In the genomic region with DNA sequence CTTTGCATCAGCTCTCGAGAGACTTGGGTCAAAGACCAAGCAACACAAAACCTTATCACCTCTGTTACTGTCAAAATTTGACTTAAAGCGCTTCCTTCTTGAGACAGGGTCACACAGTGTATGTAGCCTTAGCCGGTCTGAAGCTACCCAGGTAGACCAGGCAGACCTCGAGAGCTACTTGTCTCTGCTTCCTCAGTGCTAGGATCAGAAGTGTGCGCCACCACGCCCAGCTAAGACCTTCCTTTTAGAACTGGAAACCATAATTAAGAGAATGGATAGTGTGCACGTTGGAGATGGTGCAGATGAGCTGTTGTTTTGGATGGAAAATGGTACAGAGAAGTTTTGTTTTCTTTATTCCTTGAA, we compare ENCODE assay signal across 8 mouse cellular contexts. TPM values are rescaled to one million over a fixed set of nuclear protein-coding genes. Genes with fewer than 3 reads are reported as not detected.
DNase-seq lines count a peak whose midpoint lies in the region; ATAC-seq and TF ChIP-seq lines count a peak whose summit lies in the region.

No protein-coding gene starts in this region.

- peak; percentile 30 for DNase-seq in lung, postnatal 0 days (ENCODE audit: low spot score)
- no peak for DNase-seq in lung, postnatal 25 days (ENCODE audit: low spot score)
- DNase-seq in ovary, postnatal 36 days (ENCODE audit: low spot score), result no peak
- DNase-seq in B cell, adult 2 months, result no peak
- DNase-seq in kidney, adult 11 months, result no peak

- H3K9ac ChIP-seq in lung, postnatal 0 days (replicated peaks; ENCODE audit: low read depth), result peak overlapping the region; percentile 78
- peak overlapping the region; percentile 84 for H3K9ac ChIP-seq in embryonic facial prominence, embryonic 13.5 days
- peak overlapping the region; percentile 92 for H3K9ac ChIP-seq in intestine, embryonic 16.5 days (ENCODE audit: low read depth, low read length)

- no peaks in the 10 kb centered on the region for H3K9me3 ChIP-seq in lung, postnatal 0 days (ENCODE audit: low read length)
- H3K9me3 ChIP-seq in embryonic facial prominence, embryonic 13.5 days, result no peaks in the 10 kb centered on the region
- H3K9me3 ChIP-seq in intestine, embryonic 16.5 days (ENCODE audit: control insufficient read depth, low read length), result no peaks in the 10 kb centered on the region

- H3K36me3 ChIP-seq in lung, postnatal 0 days (ENCODE audit: insufficient read depth, low read length), result no peaks in the 10 kb centered on the region
- peaks cover 5% of the 10 kb centered on the region; the same call in 1 of the 2 replicates for H3K36me3 ChIP-seq in embryonic facial prominence, embryonic 13.5 days
- H3K36me3 ChIP-seq in intestine, embryonic 16.5 days (ENCODE audit: control insufficient read depth, insufficient read depth, low read length), result no peaks in the 10 kb centered on the region

- peak; percentile 44 for ATAC-seq in lung, postnatal 0 days
- ATAC-seq in embryonic facial prominence, embryonic 13.5 days (ENCODE audit: insufficient number of reproducible peaks, insufficient read depth, low FRiP score, low TSS enrichment, low read depth), result peak; percentile 7; the same call in 1 of the 2 replicates
- ATAC-seq in intestine, embryonic 16.5 days, result peak; percentile 81
- peak; percentile 42; the same call in 1 of the 2 replicates for ATAC-seq in monocyte, adult 5-6 weeks (replicated peaks; ENCODE audit: insufficient number of reproducible peaks, low FRiP score, low TSS enrichment, poor library complexity, severe bottlenecking)

- peak overlapping the region; percentile 88 for H3K27ac ChIP-seq in lung, postnatal 0 days (ENCODE audit: low read length)
- H3K27ac ChIP-seq in embryonic facial prominence, embryonic 13.5 days, result peak overlapping the region; percentile 85
- peak overlapping the region; percentile 88 for H3K27ac ChIP-seq in intestine, embryonic 16.5 days (ENCODE audit: low read length)

- H3K4me2 ChIP-seq in lung, postnatal 0 days (replicated peaks; ENCODE audit: low read depth, low read length), result peak overlapping the region; percentile 83
- H3K4me2 ChIP-seq in embryonic facial prominence, embryonic 13.5 days, result peak overlapping the region; percentile 79
- H3K4me2 ChIP-seq in intestine, embryonic 16.5 days (ENCODE audit: low read depth, low read length), result peak overlapping the region; percentile 78

- TF ChIP-seq CTCF in lung, postnatal 0 days (IDR thresholded peaks at IDR 0.05), result no peak

- H3K4me3 ChIP-seq in lung, postnatal 0 days (ENCODE audit: low read depth, low read length), result peak overlapping the region; percentile 83
- H3K4me3 ChIP-seq in embryonic facial prominence, embryonic 13.5 days, result peak overlapping the region; percentile 77
- H3K4me3 ChIP-seq in intestine, embryonic 16.5 days (ENCODE audit: low read length), result peak overlapping the region; percentile 87

- TF ChIP-seq EP300 in lung, postnatal 0 days (IDR thresholded peaks at IDR 0.05), result no peak

- 2% methylated on average over 7 of the region's 7 CpGs for WGBS in lung, postnatal 0 days
- WGBS in embryonic facial prominence, embryonic 13.5 days, result 2% methylated on average over 7 of the region's 7 CpGs
- 5% methylated on average over 7 of the region's 7 CpGs for WGBS in intestine, embryonic 16.5 days

- H3K4me1 ChIP-seq in lung, postnatal 0 days (ENCODE audit: insufficient read depth, low read depth, low read length), result peaks cover 7% of the 10 kb centered on the region; the same call in 1 of the 2 replicates
- peaks cover 29% of the 10 kb centered on the region for H3K4me1 ChIP-seq in embryonic facial prominence, embryonic 13.5 days
- peaks cover 13% of the 10 kb centered on the region for H3K4me1 ChIP-seq in intestine, embryonic 16.5 days (ENCODE audit: control insufficient read depth, insufficient read depth, low read length)

- no peaks in the 10 kb centered on the region for H3K27me3 ChIP-seq in lung, postnatal 0 days (replicated peaks; ENCODE audit: insufficient read depth, low read length)
- H3K27me3 ChIP-seq in embryonic facial prominence, embryonic 13.5 days, result no peaks in the 10 kb centered on the region
- no peaks in the 10 kb centered on the region for H3K27me3 ChIP-seq in intestine, embryonic 16.5 days (replicated peaks; ENCODE audit: control insufficient read depth, insufficient read depth, low read length)

RNA-seq across cellular contexts. Expression of a gene that starts 4.2 kb away (rescaled TPM):
- polyA plus RNA-seq in lung, postnatal 0 days (2015; fragmentation: Nextera tagmentation; extraction: Ambion mirVana), result 60.0 and 69.6 TPM in 2 replicates
- 34.7 and 40.6 TPM in 2 replicates for polyA plus RNA-seq in embryonic facial prominence, embryonic 13.5 days (2015; fragmentation: Nextera tagmentation; extraction: Ambion mirVana)
- polyA plus RNA-seq in intestine, embryonic 16.5 days (2015; fragmentation: Nextera tagmentation; extraction: Ambion mirVana), result 24.5 and 25.1 TPM in 2 replicates
- 12.7 to 32.8 TPM (median 15.4 TPM) in 3 replicates for total RNA-seq in monocyte, adult 5-6 weeks (2017)

Comparison
In these comparisons a context has a peak if more than half of its experiments do, and no peak if none do; other contexts are left out.
1. ATAC-seq: peak in every context shown above with its lines; median percentile 81 in intestine, embryonic 16.5 days; 44 in lung, postnatal 0 days; 42 in monocyte, adult 5-6 weeks; 7 in embryonic facial prominence, embryonic 13.5 days.